Mouse (Mus musculus): ENCODE measurements at regions not wholly inside any gene's neighbourhood (a gene's known extent, or its start where the extent isn't known, plus 50 kb on each side); places are given as distances from the start of the nearest gene placed in this dataset.
"Not testable (repeated sequence)": the region's sequence is repeated elsewhere in the genome, so short reads cannot be mapped to it uniquely, and the experiment has no call there.

- no peak for DNase-seq (ENCODE audit: low spot score in 2 of 2)
Measured at GRCm38 (mm10) chr9:14056410-14057172, 218.3 kb upstream of the Sesn3 start.

- DNase-seq (ENCODE audit: low spot score in 2 of 2), result no peak
Measured at GRCm38 (mm10) chr9:14058592-14059227, 216.2 kb upstream of the Sesn3 start.

GRCm38 (mm10) chr9:14059228-14059779, 215.6 kb upstream of the Sesn3 start:
- no peak for DNase-seq (ENCODE audit: low spot score in 2 of 2)

GRCm38 (mm10) chr9:14060257-14060656, 214.6 kb upstream of the Sesn3 start:
- DNase-seq (ENCODE audit: low spot score in 2 of 2), result no peak

- DNase-seq (ENCODE audit: low spot score in 2 of 2), result no peak
Measured at GRCm38 (mm10) chr9:14061389-14061788, 213.5 kb upstream of the Sesn3 start.

- DNase-seq (ENCODE audit: low spot score in 2 of 2), result no peak
Measured at GRCm38 (mm10) chr9:14061840-14062239, 213.0 kb upstream of the Sesn3 start.

GRCm38 (mm10) chr9:14062706-14063105, 212.2 kb upstream of the Sesn3 start:
- DNase-seq (ENCODE audit: low spot score in 2 of 2), result no peak

- DNase-seq (ENCODE audit: low spot score in 2 of 2), result not testable (repeated sequence)
Measured at GRCm38 (mm10) chr9:14066741-14067140, 208.1 kb upstream of the Sesn3 start.

GRCm38 (mm10) chr9:14069076-14069475, 205.8 kb upstream of the Sesn3 start:
- DNase-seq (ENCODE audit: low spot score in 2 of 2), result no peak

- no peak for DNase-seq (ENCODE audit: low spot score in 2 of 2)
Measured at GRCm38 (mm10) chr9:14069770-14070169, 205.1 kb upstream of the Sesn3 start.

GRCm38 (mm10) chr9:14071728-14072127, 203.1 kb upstream of the Sesn3 start:
- no peak for DNase-seq (ENCODE audit: low spot score in 2 of 2)

GRCm38 (mm10) chr9:14072950-14073349, 201.9 kb upstream of the Sesn3 start:
- DNase-seq (ENCODE audit: low spot score in 2 of 2), result no peak

GRCm38 (mm10) chr9:14074273-14074672, 200.6 kb upstream of the Sesn3 start:
- no peak for DNase-seq (ENCODE audit: low spot score in 2 of 2)

GRCm38 (mm10) chr9:14074866-14075265, 200.0 kb upstream of the Sesn3 start:
- DNase-seq (ENCODE audit: low spot score in 2 of 2), result not testable (repeated sequence)

- peak; percentile 36 to 38 for DNase-seq (ENCODE audit: low spot score in 2 of 2)
Measured at GRCm38 (mm10) chr9:14075452-14075851, 199.4 kb upstream of the Sesn3 start.

GRCm38 (mm10) chr9:14075868-14076267, 199.0 kb upstream of the Sesn3 start:
- no peak for DNase-seq (ENCODE audit: low spot score in 2 of 2)

- no peak for DNase-seq (ENCODE audit: low spot score in 2 of 2)
Measured at GRCm38 (mm10) chr9:14076728-14077127, 198.1 kb upstream of the Sesn3 start.

- DNase-seq (ENCODE audit: low spot score in 2 of 2), result no peak
Measured at GRCm38 (mm10) chr9:14081138-14081537, 193.7 kb upstream of the Sesn3 start.

- no peak for DNase-seq (ENCODE audit: low spot score in 2 of 2)
Measured at GRCm38 (mm10) chr9:14086201-14086600, 188.7 kb upstream of the Sesn3 start.

- DNase-seq (ENCODE audit: low spot score in 2 of 2), result no peak
Measured at GRCm38 (mm10) chr9:14086611-14087010, 188.3 kb upstream of the Sesn3 start.

- DNase-seq (ENCODE audit: low spot score in 2 of 2), result no peak
Measured at GRCm38 (mm10) chr9:14087874-14088273, 187.0 kb upstream of the Sesn3 start.

GRCm38 (mm10) chr9:14089791-14090256, 185.0 kb upstream of the Sesn3 start:
- DNase-seq (ENCODE audit: low spot score in 2 of 2), result peak; percentile 32 to 41
